Mouse (Mus musculus): ENCODE results near the gene Galk1.

- TF ChIP-seq ZNF384 (IDR thresholded peaks at IDR 0.05; ENCODE audit: low read depth, low read length) (no peak), CHD2 (IDR thresholded peaks at IDR 0.05; ENCODE audit: low read depth, low read length) (no peak), ZC3H11A (IDR thresholded peaks at IDR 0.05; ENCODE audit: borderline replicate concordance, low read depth, low read length) (no peak), MAFK (IDR thresholded peaks at IDR 0.05; ENCODE audit: insufficient read depth, low read depth, low read length) (no peak)
These were observed 7.4 kb downstream of the Galk1 start for GRCm38 (mm10) chr11:116004840-116005700.

Data from ES-E14 (cell line).